19 mouse cellular contexts compared by ENCODE assay signal in the genomic region with DNA sequence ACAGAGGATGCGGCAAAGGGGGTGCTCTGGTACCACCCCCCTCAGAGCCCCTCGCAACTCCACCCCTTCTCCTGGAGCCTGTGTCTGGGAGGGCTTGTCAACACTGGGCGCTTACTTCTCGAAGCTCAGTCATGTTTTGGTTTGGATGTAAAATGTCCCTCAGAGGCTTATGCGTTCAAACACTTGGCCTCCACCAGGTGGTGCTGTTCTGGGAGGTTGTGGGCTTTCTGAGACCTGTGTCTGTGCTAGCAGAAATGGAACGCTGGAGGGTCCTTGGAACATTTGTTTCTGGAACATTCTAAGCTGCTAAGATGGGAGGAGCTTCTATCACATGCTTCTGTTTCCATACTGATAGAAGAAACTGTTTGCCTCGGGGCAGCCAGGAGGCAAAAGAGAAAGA.
DNase-seq lines count a peak whose midpoint lies in the region; TF ChIP-seq lines count a peak whose summit lies in the region.
"Had no signal": no experiment of that assay in that cellular context is flagged by ENCODE, and none has a peak within 500 bp of the region (broad histone marks: within the 10 kb centered on the region; RNA-seq: fewer than 3 reads in every experiment).

No protein-coding gene starts in this region.

- TF ChIP-seq POLR2A in kidney, adult 2 months (IDR thresholded peaks at IDR 0.05; ENCODE audit: low read depth, low read length) = no peak
- no peak for TF ChIP-seq POLR2A in lung, adult 2 months (IDR thresholded peaks at IDR 0.05; ENCODE audit: borderline replicate concordance, extremely low read depth, low read depth, low read length)

- TF ChIP-seq CTCF in kidney, adult 2 months (conservative IDR thresholded peaks at IDR 0.05; ENCODE audit: insufficient read depth, insufficient read length, low read depth, low read length) = 0 out of 2 replicates have a peak, but pooled peaks have one; percentile 7
- TF ChIP-seq CTCF in lung, adult 2 months (IDR thresholded peaks at IDR 0.05; ENCODE audit: insufficient read depth, low read length) = 0 out of 2 replicates have a peak, but pooled peaks have one; percentile 11

- H3K4me1 ChIP-seq in kidney, adult 2 months (ENCODE audit: control insufficient read depth, insufficient read depth, low read length) = no peaks in the 10 kb centered on the region
- H3K4me1 ChIP-seq in lung, adult 2 months (ENCODE audit: control insufficient read depth, insufficient read depth, low read length) = no peaks in the 10 kb centered on the region
- H3K4me1 ChIP-seq: midbrain, embryonic 15.5 days had no signal

- no peak overlapping the region for H3K4me3 ChIP-seq in kidney, adult 2 months (ENCODE audit: insufficient read depth, low read depth, low read length)
- no peak overlapping the region for H3K4me3 ChIP-seq in lung, adult 2 months (replicated peaks; ENCODE audit: extremely low read depth, low read depth, low read length)
- H3K4me3 ChIP-seq: embryonic facial prominence, embryonic 10.5 days; forebrain, embryonic 12.5 days; heart, embryonic 15.5 days; megakaryocyte, embryonic 14.5 days; midbrain, embryonic 15.5 days had no signal

- H3K36me3 ChIP-seq in kidney, adult 2 months (ENCODE audit: control insufficient read depth, insufficient read depth, low read length) = no peaks in the 10 kb centered on the region
- H3K36me3 ChIP-seq: embryonic facial prominence, embryonic 10.5 days; forebrain, embryonic 12.5 days; G1E; heart, embryonic 15.5 days; midbrain, embryonic 15.5 days had no signal

- H3K27ac ChIP-seq in kidney, adult 2 months (ENCODE audit: insufficient read depth, low read depth, low read length) = no peak overlapping the region
- H3K27ac ChIP-seq: embryonic facial prominence, embryonic 10.5 days; forebrain, embryonic 12.5 days; heart, embryonic 15.5 days; midbrain, embryonic 15.5 days had no signal

- no peak for DNase-seq in kidney, adult 2 months
- DNase-seq in kidney, postnatal 25 days = no peak
- DNase-seq in lung, adult 2 months = no peak
- no peak for DNase-seq in lung, postnatal 36 days
- peak; percentile 61 for DNase-seq in R1 (ENCODE audit: low read depth, low spot score)
- DNase-seq in induced T-regulatory cell, adult 2 months (ENCODE audit: low read depth) = peak; percentile 34
- DNase-seq in spleen, postnatal 36 days (ENCODE audit: low spot score in 2 of 2) = no peak
- DNase-seq: cerebellum, adult 9-10 months; gastrocnemius, postnatal 10 days; heart, adult 18-20 months; heart, postnatal 4 days; kidney, adult 9 months; right cerebral cortex, postnatal 25 days had no signal

- no peaks in the 10 kb centered on the region for H3K27me3 ChIP-seq in kidney, adult 2 months (replicated peaks; ENCODE audit: control insufficient read depth, insufficient read depth, low read length)
- H3K27me3 ChIP-seq: forebrain, embryonic 12.5 days; heart, embryonic 15.5 days; megakaryocyte, embryonic 14.5 days; midbrain, embryonic 15.5 days had no signal

- WGBS in kidney, adult 2 months = 92% methylated on average over 7 of the region's 7 CpGs
- 98% methylated on average over 7 of the region's 7 CpGs for WGBS in lung, adult 2 months

Comparison
In these comparisons a context has a peak if more than half of its experiments do, and no peak if none do; other contexts are left out.
1. DNase-seq: peak in R1 (single experiment) and induced T-regulatory cell, adult 2 months (single experiment); none in kidney, adult 2 months (single experiment), kidney, postnatal 25 days (0 of 2), lung, adult 2 months (single experiment), lung, postnatal 36 days (single experiment) and spleen, postnatal 36 days (0 of 2).